Mouse (Mus musculus): ENCODE measurements around the gene Endou. TPM values are rescaled to one million over a fixed set of nuclear protein-coding genes. Genes with fewer than 3 reads are reported as not detected.

The Endou gene
- polyA plus RNA-seq, 1 experiment from 2014 or later = 1.1 TPM

Other genes with a start within 250 kb of the Endou start
- gene Rpap3, start 25.5 kb downstream of the Endou start, polyA plus RNA-seq (2015; fragmentation: Nextera tagmentation; extraction: Ambion mirVana) = 24.6 and 25.5 TPM in 2 replicates
- 21.1 and 23.4 TPM in 2 replicates for gene Rapgef3, start 36.6 kb upstream of the Endou start, polyA plus RNA-seq (2015; fragmentation: Nextera tagmentation; extraction: Ambion mirVana)
- gene Slc48a1, start 47.2 kb upstream of the Endou start, polyA plus RNA-seq (2015; fragmentation: Nextera tagmentation; extraction: Ambion mirVana) = 38.7 and 42.2 TPM in 2 replicates
- 40.6 and 44.7 TPM in 2 replicates for gene Hdac7, start 113.2 kb upstream of the Endou start, polyA plus RNA-seq (2015; fragmentation: Nextera tagmentation; extraction: Ambion mirVana)
- 0.52 and 0.81 TPM in 2 replicates for gene Vdr, start 179.3 kb upstream of the Endou start, polyA plus RNA-seq (2015; fragmentation: Nextera tagmentation; extraction: Ambion mirVana)
- 41.4 and 45.7 TPM in 2 replicates for gene Tmem106c, start 232.9 kb upstream of the Endou start, polyA plus RNA-seq (2015; fragmentation: Nextera tagmentation; extraction: Ambion mirVana)